Mouse (Mus musculus) liver, adult (tissue): ENCODE results near the gene Ano2.

Source experiments
- GATA4 ChIP-seq: IDR thresholded peaks from 2 replicates; pipeline ENCODE4 v1.6.1; 2014; ENCODE audit warnings: mild to moderate bottlenecking, low read length; ENCODE audit not compliant: insufficient replicate concordance

The Ano2 gene

DNA sequence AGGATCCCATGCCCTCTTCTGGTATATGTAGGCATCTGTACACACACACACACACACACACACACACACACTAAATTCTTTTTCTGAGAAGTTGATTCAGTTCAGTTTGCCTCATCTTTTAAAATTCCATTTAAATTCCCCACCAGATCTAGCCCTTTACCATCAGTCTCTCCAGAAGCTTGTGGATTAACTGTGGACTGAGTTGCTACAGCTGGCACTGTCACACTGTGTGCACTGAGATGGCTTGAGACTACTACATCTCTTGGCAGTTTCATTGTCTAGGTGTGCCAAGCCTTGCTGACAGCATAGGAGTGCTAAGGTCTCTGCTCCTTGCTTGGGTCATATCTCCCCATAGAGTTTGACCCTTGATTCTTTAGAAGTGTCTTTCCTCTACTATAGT lies 283.3 kb downstream of the Ano2 start:
- no peak for TF ChIP-seq GATA4

GRCm38 (mm10) chr6:125975788-125976465 lies 285.7 kb downstream of the Ano2 start:
- no peak for TF ChIP-seq GATA4

DNA sequence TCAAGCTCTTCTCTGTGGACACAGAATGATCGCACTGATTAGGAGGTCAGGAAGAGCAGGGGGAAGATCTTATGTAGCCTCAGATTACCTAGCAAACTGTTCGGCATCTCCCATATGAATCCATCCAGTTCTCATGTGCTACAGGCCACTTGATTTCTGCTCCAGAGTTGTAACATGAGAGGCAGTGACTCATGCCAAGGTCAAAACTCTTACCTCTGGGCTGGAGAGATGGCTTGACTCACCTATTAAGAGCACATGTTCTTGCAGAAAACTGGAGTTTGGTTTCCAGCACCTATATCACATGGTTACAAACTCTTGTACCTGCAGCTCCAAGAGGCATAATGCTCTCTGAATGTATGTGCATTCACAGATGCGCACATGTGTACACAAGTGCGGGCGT lies 289.4 kb downstream of the Ano2 start:
- no peak for TF ChIP-seq GATA4

GRCm38 (mm10) chr6:125984050-125984449 lies 293.8 kb downstream of the Ano2 start:
- TF ChIP-seq GATA4 = no peak

- TF ChIP-seq GATA4 = peak; percentile 73; the same call in 1 of the 2 replicates
These were observed 302.5 kb downstream of the Ano2 start for GRCm38 (mm10) chr6:125992731-125993130.

DNA sequence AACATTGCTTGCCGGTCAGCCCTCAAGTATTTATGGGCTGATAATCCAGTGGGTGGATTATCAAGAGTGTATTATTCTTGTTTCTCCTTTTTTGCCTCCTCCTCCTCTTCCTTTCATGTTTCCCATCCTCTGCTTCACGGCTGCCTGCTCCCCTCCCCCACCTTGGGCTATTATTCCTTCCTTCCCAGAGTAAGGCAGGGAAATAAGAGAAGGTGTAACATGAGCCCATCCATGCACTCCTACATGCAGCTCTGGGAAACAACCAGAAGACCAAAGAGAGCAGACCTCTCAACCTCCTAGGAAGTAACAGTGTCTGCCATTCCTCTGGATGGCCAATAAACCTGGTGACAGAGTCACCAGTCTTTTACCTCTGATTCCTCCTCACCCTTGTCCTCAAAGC lies 311.6 kb downstream of the Ano2 start:
- no peak for TF ChIP-seq GATA4

DNA sequence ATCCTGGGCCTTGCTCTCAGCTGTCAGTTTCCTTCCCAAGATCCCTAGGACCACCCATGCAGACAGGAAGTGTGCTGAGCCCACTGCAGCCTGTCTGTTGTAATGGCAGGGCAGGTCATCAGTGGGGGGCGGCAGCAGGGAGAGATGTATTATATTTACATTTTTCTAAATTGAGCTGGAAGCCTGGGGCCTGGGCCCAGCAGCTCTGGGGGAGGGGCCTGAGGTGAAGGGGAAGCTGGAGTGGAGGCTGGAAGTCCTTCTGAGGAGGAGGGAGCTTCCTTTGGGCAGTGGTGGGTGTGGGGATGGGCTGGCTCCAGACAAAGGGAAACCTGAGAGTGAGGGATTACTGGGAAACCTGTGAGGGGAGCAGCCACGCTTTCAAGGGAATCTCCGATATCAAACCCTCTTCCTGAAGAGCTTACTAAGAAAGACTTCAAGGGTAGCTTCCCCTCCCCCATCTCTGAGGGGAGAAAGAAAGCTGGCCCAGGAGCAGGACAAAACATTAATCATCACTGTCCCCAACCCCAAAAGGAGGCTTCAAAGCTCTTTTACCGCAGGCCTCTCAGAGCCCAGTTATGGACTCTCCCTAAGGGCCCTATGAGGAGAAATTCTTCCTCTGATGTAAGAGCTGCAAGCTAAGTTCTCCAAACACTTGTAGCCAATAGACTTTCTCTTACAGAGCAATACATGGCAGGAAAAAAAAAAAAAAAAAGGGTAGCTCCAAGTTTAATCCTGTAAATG lies 313.0 kb downstream of the Ano2 start:
- no peak for TF ChIP-seq GATA4

DNA sequence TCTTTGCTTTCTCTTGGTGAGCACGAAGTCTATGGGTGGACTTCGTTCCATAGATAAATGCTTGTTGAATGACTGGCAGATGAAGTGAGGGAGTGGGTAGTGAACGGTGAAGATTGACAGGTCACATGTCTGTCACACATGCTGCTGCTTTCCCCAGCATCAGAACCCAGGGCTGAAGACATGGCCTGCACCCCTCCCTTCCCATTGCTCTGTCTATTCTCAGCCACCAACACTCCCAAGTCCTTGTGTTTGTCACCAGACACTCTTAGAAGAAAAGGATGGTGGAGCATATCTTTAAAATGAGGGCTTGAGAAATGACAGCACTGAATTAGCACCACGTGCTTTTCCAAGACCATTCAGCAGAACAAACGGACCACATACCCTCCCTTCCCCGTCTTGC lies 316.4 kb downstream of the Ano2 start:
- no peak for TF ChIP-seq GATA4

DNA sequence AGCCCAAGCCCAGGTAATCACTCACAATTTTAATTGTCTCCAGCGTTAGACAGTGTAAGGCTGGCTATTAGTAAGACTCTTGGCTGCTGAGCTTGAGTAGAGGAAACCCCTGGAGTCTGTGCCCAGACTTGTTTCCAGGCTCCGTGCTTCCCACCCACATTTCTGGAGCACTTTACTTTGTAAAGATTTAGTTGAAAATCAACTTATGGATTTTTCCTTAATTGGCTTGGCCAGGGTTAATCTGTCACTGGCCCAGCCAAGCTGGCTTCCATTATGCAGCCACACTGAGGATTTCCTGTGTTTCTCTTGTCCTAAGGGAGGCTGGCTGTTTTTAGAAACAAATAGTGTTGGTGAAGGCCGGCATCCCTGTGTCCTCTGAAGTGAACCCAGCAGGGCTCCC lies 318.9 kb downstream of the Ano2 start:
- no peak for TF ChIP-seq GATA4

DNA sequence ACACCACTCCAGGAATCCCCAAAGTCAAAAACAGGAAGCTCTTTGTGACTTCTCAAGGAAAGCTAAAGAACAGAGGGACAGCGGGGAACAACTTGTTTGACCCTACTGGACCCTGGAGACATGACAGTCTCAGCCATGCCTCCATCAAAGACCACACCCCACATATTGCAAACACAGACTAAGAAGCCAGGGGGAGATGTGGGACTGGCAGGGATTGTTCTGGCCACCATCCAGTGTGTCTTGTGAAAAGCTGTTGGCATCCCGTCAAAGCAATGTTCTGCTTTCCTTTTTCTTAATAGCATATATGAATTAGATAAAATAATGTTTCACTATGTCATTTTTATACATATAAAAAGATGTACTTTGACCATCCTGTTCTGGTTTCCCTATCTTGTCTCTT lies 326.8 kb downstream of the Ano2 start:
- TF ChIP-seq GATA4 = no peak

DNA sequence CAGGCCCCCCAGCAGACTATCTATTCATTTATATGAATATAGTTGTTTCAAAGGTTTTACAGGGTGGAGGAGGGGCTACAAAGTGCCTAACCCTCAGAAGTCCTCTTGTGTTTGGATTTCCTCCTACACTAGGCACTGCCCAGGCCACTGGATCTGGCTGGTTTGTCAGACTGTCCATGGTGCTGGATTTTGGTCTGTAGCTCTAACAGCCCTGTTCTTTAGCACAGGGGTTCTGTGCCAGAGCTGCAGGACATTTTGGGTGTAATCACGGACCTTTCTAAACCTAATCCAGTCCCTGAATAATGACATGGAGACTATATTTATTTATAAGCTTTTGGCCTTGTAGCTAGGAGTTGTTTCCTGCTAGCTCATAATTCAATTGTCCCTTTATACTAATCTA lies 328.2 kb downstream of the Ano2 start:
- no peak for TF ChIP-seq GATA4

DNA sequence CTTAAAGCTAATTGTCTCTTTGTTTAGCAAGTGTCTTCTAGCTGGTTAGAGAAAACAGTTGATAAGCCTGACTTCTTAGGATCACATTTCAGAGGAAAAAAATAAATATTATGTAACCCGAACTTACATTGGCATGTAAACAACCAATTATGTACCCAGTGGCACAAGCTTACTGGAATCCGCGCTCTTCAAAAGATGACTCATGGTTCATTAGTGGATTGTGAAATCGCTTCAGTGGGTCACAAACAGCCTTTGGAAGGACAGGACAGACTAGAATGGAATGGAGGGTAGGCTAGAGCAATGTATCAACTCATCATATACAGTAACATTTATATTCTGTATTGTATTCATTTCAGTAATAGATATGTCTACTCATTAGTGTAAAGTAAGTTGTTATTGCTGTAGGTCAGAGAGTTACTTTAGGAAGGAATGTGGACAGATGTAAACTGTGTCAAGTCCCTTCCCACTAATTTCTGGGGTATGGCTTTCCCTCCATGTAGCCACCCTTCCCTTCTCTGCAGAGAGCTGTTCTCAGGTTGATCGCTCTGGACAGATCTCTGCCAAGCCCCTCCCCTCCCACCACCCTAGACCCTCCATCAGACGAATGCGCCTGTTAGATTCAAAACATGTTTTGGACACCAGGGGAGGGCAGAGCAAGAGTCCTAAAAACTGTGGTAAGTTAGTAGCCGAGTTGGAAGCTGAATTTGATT lies 343.6 kb downstream of the Ano2 start:
- no peak for TF ChIP-seq GATA4

DNA sequence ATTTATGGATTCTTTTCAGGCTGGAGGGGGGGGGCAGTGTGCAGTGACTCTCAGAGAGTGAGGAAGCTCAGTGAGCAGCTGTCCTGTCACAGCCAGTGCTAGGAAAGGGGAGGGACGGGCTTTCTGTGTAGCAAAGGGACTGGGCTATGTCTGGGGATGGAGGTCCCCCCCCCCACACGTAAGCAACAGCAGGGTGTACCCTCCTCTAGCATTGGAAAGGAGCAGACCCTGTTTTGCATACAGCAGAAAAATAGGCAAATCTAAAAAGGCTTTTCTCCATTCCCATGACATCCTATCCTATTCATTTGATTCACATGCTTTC lies 344.1 kb downstream of the Ano2 start:
- no peak for TF ChIP-seq GATA4

DNA sequence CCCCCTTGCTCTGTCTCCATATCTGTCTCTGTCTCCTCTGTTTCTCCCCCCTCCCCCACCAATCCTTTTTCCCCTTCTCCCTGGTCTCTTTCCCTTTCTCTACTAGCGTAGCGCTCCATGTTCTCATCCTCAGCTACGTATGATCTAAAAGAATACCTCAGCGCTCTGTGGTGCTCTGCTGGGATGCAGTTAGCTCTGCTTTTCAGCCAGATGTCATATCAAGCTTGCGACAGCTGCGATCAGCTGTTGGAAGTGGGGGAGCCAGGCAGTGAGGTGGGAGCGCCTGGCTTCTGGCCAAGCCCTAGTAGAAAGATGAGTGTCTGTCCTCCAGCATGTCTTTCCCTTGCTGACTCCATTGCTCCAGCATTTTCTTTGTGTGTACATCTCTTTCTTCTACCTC lies 344.5 kb downstream of the Ano2 start:
- TF ChIP-seq GATA4 = no peak

- TF ChIP-seq GATA4 = peak; percentile 36; the same call in 1 of the 2 replicates
These were observed 345.4 kb downstream of the Ano2 start for GRCm38 (mm10) chr6:126035621-126036020.

GRCm38 (mm10) chr6:126045931-126046330 lies 355.7 kb downstream of the Ano2 start:
- TF ChIP-seq GATA4 = no peak

GRCm38 (mm10) chr6:126048206-126048605 lies 358.0 kb downstream of the Ano2 start:
- no peak for TF ChIP-seq GATA4

DNA sequence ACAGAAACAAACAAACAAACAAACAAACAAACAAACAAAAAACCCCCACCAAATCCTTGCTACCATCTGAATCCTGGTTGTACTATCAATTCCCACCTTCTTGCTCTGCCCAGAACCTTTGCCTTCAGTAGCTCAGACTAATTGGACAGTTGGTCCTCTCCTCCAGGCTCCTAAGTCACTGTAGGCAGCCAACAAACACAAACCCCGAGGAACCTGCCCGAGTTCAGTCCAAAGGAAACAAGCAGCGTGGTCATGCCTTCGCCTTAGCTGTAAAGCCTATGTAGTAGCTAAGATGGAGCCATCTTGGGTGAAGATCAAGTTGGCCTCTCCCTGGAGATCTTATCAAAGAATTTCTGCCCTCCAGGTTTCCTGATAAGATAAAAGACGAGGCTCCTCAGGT lies 362.9 kb downstream of the Ano2 start:
- no peak for TF ChIP-seq GATA4
